In the genomic region with DNA sequence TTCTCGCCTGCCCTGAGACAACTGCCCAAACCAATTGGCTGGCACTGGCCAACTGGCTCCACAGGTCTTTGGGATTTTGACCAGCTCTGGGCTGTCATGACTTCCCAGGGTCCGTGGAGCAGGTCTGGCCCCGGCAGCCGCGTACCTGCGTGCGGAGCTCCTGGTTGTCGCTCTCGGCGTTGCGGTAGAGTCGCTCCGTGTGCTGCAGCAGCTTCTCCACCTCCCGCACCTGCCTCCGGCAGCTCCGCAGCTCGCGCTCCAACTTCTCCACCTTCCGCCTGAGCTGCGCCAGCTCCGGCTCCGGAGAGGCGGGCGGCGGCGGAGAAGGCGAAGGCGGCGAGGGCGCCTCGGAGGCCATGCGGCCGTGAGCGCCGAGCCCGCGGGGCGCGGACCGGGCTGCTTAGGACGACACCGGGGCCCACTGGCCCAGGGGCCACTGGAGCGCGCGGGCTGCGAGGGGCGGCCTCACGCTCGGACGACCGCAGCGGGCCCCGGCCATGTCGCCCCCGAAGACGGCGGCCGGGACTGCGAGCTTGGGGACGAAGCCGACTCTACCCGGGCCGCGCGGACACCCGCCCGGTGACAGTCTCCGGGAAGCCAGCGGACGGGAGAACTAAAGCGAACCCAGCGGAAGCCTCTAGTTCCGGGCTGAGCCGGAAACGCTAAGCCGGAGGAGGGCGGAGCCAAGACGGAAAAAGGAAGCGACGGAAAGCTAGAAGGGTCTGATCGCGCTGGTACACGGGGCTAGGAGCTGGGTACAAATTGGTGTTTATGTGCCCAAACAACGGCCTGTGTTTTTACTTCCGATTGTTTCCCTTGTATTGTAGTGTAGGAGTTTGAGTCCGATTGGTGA, we compare ENCODE assay signal across 8 mouse cellular contexts. TPM values are rescaled to one million over a fixed set of nuclear protein-coding genes. Genes with fewer than 3 reads are reported as not detected.
A peak's percentile ranks its signal among the peaks of the same experiment; 100 is the strongest.
DNase-seq lines count a peak whose midpoint lies in the region; ATAC-seq lines count a peak whose summit lies in the region.

A gene (minus strand): TSS at position 652 of the 853 bp plus-strand sequence.

- WGBS in lung, embryonic 16.5 days, result under 1% methylated on average over 86 of the region's 86 CpGs

- H3K27me3 ChIP-seq in lung, embryonic 16.5 days (ENCODE audit: control insufficient read depth, insufficient read depth, low read depth, low read length), result no peaks in the 10 kb centered on the region

- DNase-seq in MEL-GATA-1-ER (ENCODE audit: extremely low read depth, low read depth), result peak; percentile 86
- peak; percentile 89 for DNase-seq in cerebellum, adult 8-10 months
- peak; percentile 91 for DNase-seq in forelimb bud, embryonic 11.5 days (ENCODE audit: low read depth, low spot score)
- DNase-seq in layer of hippocampus, adult 9-10 months (ENCODE audit: low spot score), result peak; percentile 68
- peak; percentile 80 for DNase-seq in ovary, postnatal 10 days (ENCODE audit: low spot score)
- DNase-seq in thymus, postnatal 10 days (ENCODE audit: low spot score in 2 of 2), result peak; percentile 84 to 89

- ATAC-seq in hematopoietic stem cell, adult 5-6 weeks (replicated peaks in 1 of 2; ENCODE audit: insufficient read depth in 1 of 2, low FRiP score in 2 of 2, low TSS enrichment in 1 of 2, low read depth in 1 of 2, poor library complexity in 2 of 2, severe bottlenecking in 2 of 2), result peak; percentile 92 to 98
- ATAC-seq in lung, embryonic 16.5 days (ENCODE audit: low read depth), result peak; percentile 99

- H3K4me3 ChIP-seq in lung, embryonic 16.5 days (ENCODE audit: low read length), result peak within 1 kb of the TSS; percentile 81

- H3K9ac ChIP-seq in lung, embryonic 16.5 days (ENCODE audit: low read length), result peak within 1 kb of the TSS; percentile 88

- H3K27ac ChIP-seq in lung, embryonic 16.5 days (ENCODE audit: low read length), result peak within 1 kb of the TSS; percentile 56

- peaks cover 11% of the 10 kb centered on the region for H3K4me1 ChIP-seq in lung, embryonic 16.5 days (replicated peaks; ENCODE audit: control insufficient read depth, insufficient read depth, low read length)

- H3K9me3 ChIP-seq in lung, embryonic 16.5 days (ENCODE audit: control insufficient read depth, low read length), result no peaks in the 10 kb centered on the region

- peaks cover 12% of the 10 kb centered on the region for H3K36me3 ChIP-seq in lung, embryonic 16.5 days (ENCODE audit: control insufficient read depth, insufficient read depth, low read length)

- H3K4me2 ChIP-seq in lung, embryonic 16.5 days (ENCODE audit: low read depth, low read length), result peak within 1 kb of the TSS; percentile 88

RNA-seq across cellular contexts. Expression of the gene that starts here (rescaled TPM):
- total RNA-seq in hematopoietic stem cell, adult 5-6 weeks (2017), result 47.8 and 54.0 TPM in 2 replicates
- polyA plus RNA-seq in lung, embryonic 16.5 days (2015; fragmentation: Nextera tagmentation; extraction: Ambion mirVana), result 27.0 and 28.5 TPM in 2 replicates

Comparison
In these comparisons a context has a peak if more than half of its experiments do, and no peak if none do; other contexts are left out.
1. Peak in every context shown above with its lines: DNase-seq, ATAC-seq, H3K4me3 ChIP-seq and H3K27ac ChIP-seq.